Mouse (Mus musculus) cerebellum, adult 2 months (tissue): ENCODE measurements around the gene Cyp2d10. TPM values are rescaled to one million over a fixed set of nuclear protein-coding genes. Genes with fewer than 3 reads are reported as not detected.
"Not testable (repeated sequence)": the region's sequence is repeated elsewhere in the genome, so short reads cannot be mapped to it uniquely, and the experiment has no call there.

ENCODE experiments used
- DNase-seq, 2 experiments: peaks; one replicate each; pipeline ENCODE4 v3.0.0; 2021
- H3K27ac ChIP-seq: fragments of 200-500 bp; 2 replicates; pipeline ENCODE4 v1.5.1; 2012; ENCODE audit warnings: low read length, control low read depth, inconsistent platforms; ENCODE audit not compliant: insufficient read depth
- H3K27me3 ChIP-seq: fragments of 200-500 bp; 2 replicates; pipeline ENCODE4 v1.6.1; 2012; ENCODE audit warnings: inconsistent platforms, mild to moderate bottlenecking, low read length, moderate library complexity; ENCODE audit not compliant: control insufficient read depth, insufficient read depth
- H3K4me1 ChIP-seq: fragments of 200-500 bp; 2 replicates; pipeline ENCODE4 v1.6.1; 2011; ENCODE audit warnings: low read length; ENCODE audit not compliant: control insufficient read depth, insufficient read depth
- H3K4me3 ChIP-seq: fragments of 200-500 bp; replicated peaks from 2 replicates; pipeline ENCODE3; 2011; ENCODE audit warnings: mild to moderate bottlenecking, low read depth, low read length, control low read depth; ENCODE audit not compliant: insufficient read depth
- CTCF ChIP-seq: fragments of 200-500 bp; IDR thresholded peaks from 2 replicates; pipeline ENCODE4 v1.5.1; 2011; ENCODE audit warnings: low read depth, mild to moderate bottlenecking, control low read depth, low read length, moderate library complexity, borderline replicate concordance; ENCODE audit not compliant: insufficient read depth
- POLR2A ChIP-seq: fragments of 200-500 bp; IDR thresholded peaks from 2 replicates; pipeline ENCODE4 v1.6.1; 2011; ENCODE audit warnings: low read length, control low read depth, borderline replicate concordance; ENCODE audit not compliant: insufficient read depth
- WGBS: fragments of 180-500 bp; shearing (Covaris S2); methylation state at CpG from one replicate; pipeline ENCODE4 v1.1.7; 2018; 5-methylcytosine and 5-hydroxymethylcytosine counted together
- polyA plus RNA-seq: library from polyadenylated mRNA; depleted of rRNA; stranded (reverse); fragments of >200 nt; gene quantifications from 2 replicates; pipeline ENCODE4 v1.2.3, GENCODE M21; 2012

Gene Cyp2d10
- polyA plus RNA-seq, 1 experiment, result not detected

- 28% methylated on average over 17 of the region's 17 CpGs for WGBS
Measured at GRCm38 (mm10) chr15:82376393-82377138, 30.4 kb downstream of the Cyp2d10 start.

GRCm38 (mm10) chr15:82375855-82376254, 31.1 kb downstream of the Cyp2d10 start:
- H3K4me3 ChIP-seq, result no peak overlapping the region
- no peak for DNase-seq
- TF ChIP-seq CTCF, result no peak
- TF ChIP-seq POLR2A, result no peak
- H3K27ac ChIP-seq, result no peak overlapping the region; the same call in 1 of the 2 replicates
- no peaks in the 10 kb centered on the region for H3K27me3 ChIP-seq
- no peaks in the 10 kb centered on the region for H3K4me1 ChIP-seq
- 85% methylated on average over 9 of the region's 9 CpGs for WGBS

More at GRCm38 (mm10) chr15:82376393-82377138, 30.4 kb downstream of the Cyp2d10 start:
- peak overlapping the region; percentile 59; the same call in 1 of the 2 replicates for H3K27ac ChIP-seq
- no peaks in the 10 kb centered on the region for H3K4me1 ChIP-seq
- DNase-seq, result peak; percentile 17 to 54
- TF ChIP-seq CTCF (no peak), POLR2A (no peak)
- no peaks in the 10 kb centered on the region for H3K27me3 ChIP-seq
- H3K4me3 ChIP-seq, result no peak overlapping the region

GRCm38 (mm10) chr15:82374437-82374836, 32.6 kb downstream of the Cyp2d10 start:
- no peak for TF ChIP-seq CTCF
- no peak for TF ChIP-seq POLR2A
- 62% methylated on average over 5 of the region's 5 CpGs for WGBS
- DNase-seq, result no peak
- Histone ChIP-seq H3K4me3 (no peak overlapping the region), H3K27me3 (no peaks in the 10 kb centered on the region), H3K27ac (no peak overlapping the region), H3K4me1 (no peaks in the 10 kb centered on the region)

GRCm38 (mm10) chr15:82372991-82373390, 34.0 kb downstream of the Cyp2d10 start:
- H3K27me3 ChIP-seq, result no peaks in the 10 kb centered on the region
- TF ChIP-seq CTCF (no peak), POLR2A (no peak)
- 58% methylated on average over 5 of the region's 5 CpGs for WGBS
- H3K27ac ChIP-seq, result no peak overlapping the region
- H3K4me1 ChIP-seq, result no peaks in the 10 kb centered on the region
- H3K4me3 ChIP-seq, result no peak overlapping the region
- no peak for DNase-seq

- TF ChIP-seq CTCF (no peak), POLR2A (no peak)
- no peaks in the 10 kb centered on the region for H3K27me3 ChIP-seq
- no peak overlapping the region for H3K4me3 ChIP-seq
- H3K4me1 ChIP-seq, result no peaks in the 10 kb centered on the region
- DNase-seq, result no peak
- 93% methylated on average over 6 of the region's 6 CpGs for WGBS
- no peak overlapping the region for H3K27ac ChIP-seq
Measured at GRCm38 (mm10) chr15:82372446-82372845, 34.5 kb downstream of the Cyp2d10 start.

GRCm38 (mm10) chr15:82368851-82369250, 38.1 kb downstream of the Cyp2d10 start:
- H3K4me3 ChIP-seq, result no peak overlapping the region
- no peak overlapping the region for H3K27ac ChIP-seq
- no peak for DNase-seq
- H3K4me1 ChIP-seq, result no peaks in the 10 kb centered on the region
- WGBS, result 81% methylated on average over 1 of the region's 1 CpGs
- no peaks in the 10 kb centered on the region for H3K27me3 ChIP-seq
- TF ChIP-seq POLR2A (no peak), CTCF (no peak)

- 90% methylated on average over 4 of the region's 4 CpGs for WGBS
- no peak overlapping the region for H3K4me3 ChIP-seq
- DNase-seq, result no peak
Measured at GRCm38 (mm10) chr15:82368146-82368545, 38.8 kb downstream of the Cyp2d10 start.

GRCm38 (mm10) chr15:82364561-82364960, 42.4 kb downstream of the Cyp2d10 start:
- H3K4me3 ChIP-seq, DNase-seq, H3K27ac ChIP-seq, H3K4me1 ChIP-seq, H3K27me3 ChIP-seq: not testable (repeated sequence)
- 41% methylated on average over 7 of the region's 9 CpGs for WGBS

More at GRCm38 (mm10) chr15:82368146-82368545, 38.8 kb downstream of the Cyp2d10 start:
- H3K27ac ChIP-seq, result no peak overlapping the region
- H3K4me1 ChIP-seq, result no peaks in the 10 kb centered on the region
- TF ChIP-seq POLR2A (no peak), CTCF (no peak)
- no peaks in the 10 kb centered on the region for H3K27me3 ChIP-seq

- H3K4me3 ChIP-seq, H3K27me3 ChIP-seq, DNase-seq, H3K27ac ChIP-seq, H3K4me1 ChIP-seq: not testable (repeated sequence)
- 73% methylated on average over 9 of the region's 12 CpGs for WGBS
Measured at GRCm38 (mm10) chr15:82363801-82364200, 43.2 kb downstream of the Cyp2d10 start.
